Mouse (Mus musculus) megakaryocyte, embryonic 14.5 days (primary cell): ENCODE data around the gene Sbf2.

Source experiments
- FLI1 ChIP-seq: IDR thresholded peaks from 2 replicates; pipeline ENCODE4 v1.6.1; 2012; ENCODE audit warnings: low read length, inconsistent platforms, mixed read lengths
- GATA1 ChIP-seq: IDR thresholded peaks from 3 replicates; pipeline ENCODE4 v1.6.1; 2012; ENCODE audit warnings: mixed read lengths, low read length, inconsistent platforms, borderline replicate concordance

DNA sequence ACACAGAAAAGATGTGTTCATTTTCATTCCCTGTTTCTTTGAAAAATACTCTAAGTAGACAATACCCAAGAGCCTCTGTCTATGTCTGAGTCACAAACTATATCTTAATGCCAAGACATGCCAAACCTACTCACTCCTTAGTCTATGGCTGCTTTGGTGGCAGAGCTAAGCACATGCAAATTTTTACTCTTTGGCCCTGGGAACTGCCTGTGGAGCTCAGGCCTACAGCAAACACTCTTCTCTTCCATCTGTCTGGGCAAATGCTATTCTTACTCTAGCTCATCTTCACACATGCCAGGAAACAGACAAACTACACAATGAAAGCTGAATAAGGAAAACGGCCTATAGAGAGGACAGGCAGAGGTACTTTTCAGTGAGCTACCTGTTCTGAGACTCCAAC, 253.2 kb downstream of the Sbf2 start:
- TF ChIP-seq GATA1 (no peak), FLI1 (no peak)
